ENCODE assay signal across 25 mouse cellular contexts in genomic region chr11:83737109-83737558, GRCm38 (mm10). TPM values are rescaled to one million over a fixed set of nuclear protein-coding genes. Genes with fewer than 3 reads are reported as not detected.
DNase-seq lines count a peak whose midpoint lies in the region; ATAC-seq lines count a peak whose summit lies in the region.
"Had no signal": no experiment of that assay in that cellular context is flagged by ENCODE, and none has a peak within 500 bp of the region (broad histone marks: within the 10 kb centered on the region; RNA-seq: fewer than 3 reads in every experiment).

No protein-coding gene starts in this region.

- peak; percentile 91 for DNase-seq in heart, adult 11 months
- no peak for DNase-seq in heart, postnatal 4 days
- DNase-seq in spleen, postnatal 36 days (ENCODE audit: low spot score in 2 of 2) = peak; percentile 83 to 87
- no peak for DNase-seq in spleen, adult 12 weeks (ENCODE audit: low spot score)
- DNase-seq in embryo, embryonic 9.5 days (ENCODE audit: extremely low spot score) = no peak
- no peak for DNase-seq in adrenal gland, postnatal 36 days
- DNase-seq: cerebellum, adult 2 months; kidney, adult 11 months; kidney, postnatal 25 days; lung, postnatal 10 days; retina, postnatal 1 day; thymus, postnatal 36 days had no signal

- ATAC-seq in inflammation-experienced regulatory T-cells, adult 6 months = peak; percentile 93
- ATAC-seq in cerebellum, adult (ENCODE audit: insufficient number of reproducible peaks, low FRiP score, low TSS enrichment) = no peak
- ATAC-seq: midbrain, embryonic 16.5 days had no signal

RNA-seq across cellular contexts. Expression of gene Wfdc21, which starts 9.6 kb away (rescaled TPM):
- total RNA-seq in heart, postnatal 4 days (2021) = not detected
- polyA plus RNA-seq in inflammation-experienced regulatory T-cells, adult 6 months (2017; shearing (Covaris generic)) = not detected
- total RNA-seq in adrenal gland, postnatal 36 days (2021) = 1 to 10 TPM in 1 of 2 experiments, not detected in 1; 1.1 TPM
- total RNA-seq: G1E; layer of hippocampus, postnatal 14 days; left cerebral cortex, postnatal 14 days had no signal
- polyA plus RNA-seq: cortical plate, adult 2 months; forebrain, embryonic 12.5 days; G1E; heart, embryonic 13.5 days; hindbrain, embryonic 12.5 days; midbrain, embryonic 16.5 days; neural tube, embryonic 14.5 days; small intestine, adult 2 months had no signal

RNA-seq across cellular contexts. Expression of gene Heatr6, which starts 16.4 kb away (rescaled TPM):
- total RNA-seq in heart, postnatal 4 days (2021) = 1 to 10 TPM; 8.3 to 8.7 TPM
- polyA plus RNA-seq in inflammation-experienced regulatory T-cells, adult 6 months (2017; shearing (Covaris generic)) = 10 to 100 TPM; 28.7 to 42.7 (median 36.0) TPM
- total RNA-seq in adrenal gland, postnatal 36 days (2021) = 10 to 100 TPM; 11.3 to 14.6 TPM

RNA-seq across cellular contexts. Expression of gene Wfdc18, which starts 28.3 kb away (rescaled TPM):
- under 1 TPM; 0.77 to 0.98 TPM for total RNA-seq in heart, postnatal 4 days (2021)
- not detected for polyA plus RNA-seq in inflammation-experienced regulatory T-cells, adult 6 months (2017; shearing (Covaris generic))
- total RNA-seq in adrenal gland, postnatal 36 days (2021) = not detected
- total RNA-seq: G1E; gastrocnemius, postnatal 4 days; layer of hippocampus, postnatal 14 days had no signal
- polyA plus RNA-seq: forebrain, embryonic 12.5 days; G1E; hindbrain, embryonic 12.5 days; midbrain, embryonic 16.5 days; neural tube, embryonic 14.5 days; small intestine, adult 2 months had no signal

RNA-seq across cellular contexts. Expression of gene Wfdc17, which starts 33.3 kb away (rescaled TPM):
- not detected for total RNA-seq in heart, postnatal 4 days (2021)
- polyA plus RNA-seq in inflammation-experienced regulatory T-cells, adult 6 months (2017; shearing (Covaris generic)) = 1 to 10 TPM in 2 of 3 experiments, under 1 TPM in 1; 0.90 to 1.9 (median 1.4) TPM
- 1 to 10 TPM in 1 of 2 experiments, under 1 TPM in 1; 0.59 to 2.2 TPM for total RNA-seq in adrenal gland, postnatal 36 days (2021)
- total RNA-seq: G1E; layer of hippocampus, postnatal 14 days; left cerebral cortex, postnatal 14 days had no signal
- polyA plus RNA-seq: forebrain, embryonic 12.5 days; G1E; midbrain, embryonic 16.5 days; neural tube, embryonic 14.5 days had no signal

Comparison
In these comparisons a context has a peak if more than half of its experiments do, and no peak if none do; other contexts are left out.
1. DNase-seq: peak in heart, adult 11 months (single experiment) and spleen, postnatal 36 days (2 of 2); none in heart, postnatal 4 days (single experiment), spleen, adult 12 weeks (single experiment), embryo, embryonic 9.5 days (single experiment) and adrenal gland, postnatal 36 days (0 of 2).